Mouse (Mus musculus) cortical plate, adult 2 months (tissue): ENCODE measurements at regions not wholly inside any gene's neighbourhood (a gene's known extent, or its start where the extent isn't known, plus 50 kb on each side); places are given as distances from the start of the nearest gene placed in this dataset.

Experiments
- H3K27ac ChIP-seq: fragments of 200-500 bp; 2 replicates; pipeline ENCODE4 v1.5.1; 2012; ENCODE audit warnings: low read length, control low read depth, inconsistent platforms; ENCODE audit not compliant: insufficient read depth
- H3K4me1 ChIP-seq: fragments of 200-500 bp; 2 replicates; pipeline ENCODE4 v1.6.1; 2011; ENCODE audit warnings: low read length; ENCODE audit not compliant: control insufficient read depth, insufficient read depth
- H3K4me3 ChIP-seq: fragments of 200-500 bp; 2 replicates; pipeline ENCODE4 v1.5.1; 2011; ENCODE audit warnings: mild to moderate bottlenecking, low read length, control low read depth; ENCODE audit not compliant: insufficient read depth
- CTCF ChIP-seq: fragments of 200-500 bp; IDR thresholded peaks from 2 replicates; pipeline ENCODE4 v1.5.1; 2011; ENCODE audit warnings: mild to moderate bottlenecking, control low read depth, low read length; ENCODE audit not compliant: insufficient read depth; ENCODE audit errors: extremely low read depth
- POLR2A ChIP-seq: fragments of 200-500 bp; IDR thresholded peaks from 2 replicates; pipeline ENCODE4 v1.6.1; 2011; ENCODE audit warnings: mild to moderate bottlenecking, low read length, control low read depth; ENCODE audit not compliant: insufficient read depth; ENCODE audit errors: extremely low read depth

- no peak overlapping the region for H3K4me3 ChIP-seq
- no peak for TF ChIP-seq CTCF
- no peak for TF ChIP-seq POLR2A
- no peak overlapping the region for H3K27ac ChIP-seq
- no peaks in the 10 kb centered on the region for H3K4me1 ChIP-seq
Measured at GRCm38 (mm10) chr15:59169831-59170230, 280.7 kb downstream of the Gm49356 start.

DNA sequence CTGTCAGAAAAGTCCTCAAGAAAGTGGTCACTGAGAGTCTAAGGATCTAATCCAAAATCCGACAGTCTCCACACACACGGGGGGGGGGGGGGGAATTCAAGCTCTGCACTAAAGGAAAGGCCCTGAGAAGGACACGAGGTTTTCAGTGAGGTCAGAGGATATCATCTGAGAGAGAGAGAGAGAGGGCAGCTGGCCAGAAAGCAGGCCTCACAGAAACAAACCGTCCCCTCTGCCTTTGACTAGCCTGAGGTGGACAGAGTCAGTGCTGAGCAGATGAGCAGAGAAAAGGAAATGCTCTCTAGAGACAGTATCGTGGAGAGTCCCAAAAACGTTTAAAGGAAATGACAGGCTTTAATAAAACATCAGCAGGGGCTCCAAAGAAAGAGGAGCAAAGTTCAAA is 282.0 kb downstream of the Gm49356 start:
- no peak overlapping the region for H3K4me3 ChIP-seq
- H3K4me1 ChIP-seq, result no peaks in the 10 kb centered on the region
- TF ChIP-seq POLR2A (no peak), CTCF (no peak)
- no peak overlapping the region for H3K27ac ChIP-seq

DNA sequence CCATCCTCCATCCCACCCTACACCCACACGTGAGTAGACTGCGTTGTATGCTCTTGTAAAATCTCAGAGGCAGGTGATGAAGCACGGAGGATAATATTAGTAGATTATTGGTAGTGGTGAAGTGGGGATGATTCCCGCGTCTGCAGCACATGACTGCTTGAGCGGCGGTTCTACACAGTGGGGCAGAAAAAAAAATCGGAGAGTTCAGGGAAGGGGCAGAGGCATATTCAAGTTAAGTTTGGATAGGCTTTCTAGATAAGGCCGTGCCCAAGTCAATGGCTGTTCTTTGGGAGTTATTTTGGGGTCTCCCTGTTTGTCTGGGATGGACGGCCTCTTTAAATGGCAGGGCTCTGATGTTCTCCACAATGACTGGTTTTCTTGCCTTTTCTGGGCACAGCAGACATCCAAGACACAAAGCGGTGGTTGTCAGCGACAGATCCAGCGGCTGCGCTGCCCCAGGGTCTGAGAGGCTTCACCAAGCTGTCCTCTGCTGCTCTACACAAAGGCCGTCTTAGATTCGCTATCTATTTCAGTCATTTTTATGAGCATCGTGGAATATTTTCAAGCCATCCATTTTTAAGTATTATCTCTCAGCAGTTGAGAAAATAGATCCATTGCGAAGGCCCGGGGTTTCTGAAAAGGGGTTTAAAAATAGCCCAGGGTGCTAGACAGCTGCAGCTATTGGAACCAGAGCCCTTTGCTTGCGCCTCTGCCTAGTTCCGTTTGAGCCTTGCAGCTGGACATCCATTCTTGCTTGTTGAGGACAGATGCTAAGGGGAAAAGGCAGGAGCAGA is 284.6 kb downstream of the Gm49356 start:
- Histone ChIP-seq H3K27ac (peak overlapping the region; percentile 68), H3K4me1 (no peaks in the 10 kb centered on the region), H3K4me3 (no peak overlapping the region)
- no peak for TF ChIP-seq CTCF
- TF ChIP-seq POLR2A, result no peak

DNA sequence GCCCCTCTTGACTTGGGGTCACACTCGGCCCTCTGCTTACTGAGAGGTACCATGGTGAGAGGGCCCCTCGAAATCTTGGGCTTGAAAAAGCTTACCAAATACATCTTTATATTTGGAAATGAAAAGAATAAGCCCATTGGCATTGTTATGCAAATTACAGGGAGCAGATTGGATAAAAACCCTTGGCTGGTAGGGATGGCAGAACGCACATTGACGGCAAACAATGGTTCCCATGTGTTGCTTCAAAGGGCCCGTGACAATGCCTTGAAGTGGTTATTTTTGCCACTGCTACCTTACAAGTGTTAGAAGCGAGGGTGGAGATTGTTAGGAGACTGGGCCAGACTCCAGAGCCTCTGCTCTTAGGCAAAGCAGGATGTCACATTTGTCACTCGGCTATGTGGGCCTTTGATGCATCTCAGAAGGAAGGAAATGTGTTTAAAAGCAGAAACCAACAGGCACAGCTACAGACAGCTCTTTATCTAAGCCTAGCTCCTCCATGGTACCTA is 285.2 kb downstream of the Gm49356 start:
- Histone ChIP-seq H3K4me3 (no peak overlapping the region), H3K4me1 (no peaks in the 10 kb centered on the region), H3K27ac (peak overlapping the region; percentile 68)
- TF ChIP-seq POLR2A (no peak), CTCF (no peak)

- H3K4me3 ChIP-seq, result no peak overlapping the region
- TF ChIP-seq CTCF, result no peak
- TF ChIP-seq POLR2A, result no peak
- H3K27ac ChIP-seq, result no peak overlapping the region
- H3K4me1 ChIP-seq, result no peaks in the 10 kb centered on the region
Measured at GRCm38 (mm10) chr15:59174893-59175531, 285.9 kb downstream of the Gm49356 start.

DNA sequence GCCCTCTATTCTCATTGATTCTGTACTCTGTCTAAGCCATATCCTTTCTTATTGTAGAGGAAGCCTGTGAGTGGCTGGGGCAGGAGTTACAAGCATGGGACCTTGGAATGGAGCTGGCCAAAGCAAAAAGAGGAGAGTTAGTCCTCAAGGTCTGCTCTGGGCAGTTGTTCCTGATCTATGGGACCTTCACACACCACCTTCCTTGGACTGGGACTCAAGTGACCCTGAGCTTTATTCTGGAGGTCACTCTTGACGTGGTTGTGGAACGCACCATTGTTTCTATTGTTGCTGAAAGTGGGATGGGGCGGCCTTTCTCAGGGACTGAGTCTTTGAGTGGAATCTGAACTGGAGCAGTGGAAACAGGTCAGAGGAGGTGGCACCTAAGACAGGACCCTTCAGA is 291.0 kb downstream of the Gm49356 start:
- no peak overlapping the region for H3K4me3 ChIP-seq

GRCm38 (mm10) chr15:59184461-59184860 is 295.4 kb downstream of the Gm49356 start:
- TF ChIP-seq POLR2A (no peak), CTCF (no peak)
- H3K4me1 ChIP-seq, result no peaks in the 10 kb centered on the region
- no peak overlapping the region for H3K27ac ChIP-seq
- H3K4me3 ChIP-seq, result no peak overlapping the region

More for the DNA sequence above, 291.0 kb downstream of the Gm49356 start:
- TF ChIP-seq CTCF (no peak), POLR2A (no peak)
- Histone ChIP-seq H3K27ac (no peak overlapping the region), H3K4me1 (no peaks in the 10 kb centered on the region)

DNA sequence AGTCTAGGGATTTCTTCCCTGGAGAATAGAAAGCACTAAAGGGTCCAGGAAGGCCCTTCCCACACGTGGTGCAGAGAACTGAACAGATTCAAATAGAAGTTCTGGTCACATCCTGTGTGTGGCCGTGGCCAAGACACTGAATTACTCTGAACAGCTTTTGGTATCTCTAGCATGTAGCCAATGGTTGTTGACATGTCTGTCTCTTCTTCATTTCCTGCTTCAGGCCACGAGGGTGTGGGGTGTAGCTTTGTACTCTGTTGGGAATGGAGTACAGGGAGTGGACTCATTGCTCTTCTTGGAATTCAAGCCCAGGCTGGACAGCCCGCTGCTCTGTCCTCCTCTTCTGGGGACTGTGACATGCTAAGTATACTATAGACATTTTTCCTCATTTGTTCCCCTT is 298.5 kb downstream of the Gm49356 start:
- no peak for TF ChIP-seq CTCF
- Histone ChIP-seq H3K4me1 (no peaks in the 10 kb centered on the region), H3K27ac (no peak overlapping the region), H3K4me3 (no peak overlapping the region)

DNA sequence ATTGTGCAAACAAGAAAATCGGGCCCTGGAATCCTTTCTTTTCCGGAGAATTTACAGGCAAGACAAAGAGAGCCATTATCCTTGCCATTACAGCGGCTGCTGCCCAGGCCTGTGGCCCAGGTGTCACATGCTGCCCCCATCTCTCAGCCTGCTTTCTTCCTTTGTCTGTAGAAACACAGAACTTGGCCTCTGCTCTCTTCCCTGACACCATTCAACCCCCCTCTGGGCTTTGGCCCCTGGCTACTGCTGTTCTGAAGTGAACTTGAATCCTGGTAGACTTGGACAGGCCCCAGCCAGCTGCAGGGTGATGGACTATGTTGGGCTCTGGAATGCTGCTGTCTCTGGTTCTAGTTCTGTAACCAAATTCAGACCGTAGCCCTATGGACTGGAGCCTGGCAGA is 299.3 kb downstream of the Gm49356 start:
- no peaks in the 10 kb centered on the region for H3K4me1 ChIP-seq
- TF ChIP-seq POLR2A (no peak), CTCF (no peak)
- no peak overlapping the region for H3K27ac ChIP-seq
- H3K4me3 ChIP-seq, result no peak overlapping the region

GRCm38 (mm10) chr15:59190511-59190910 is 301.4 kb downstream of the Gm49356 start:
- no peaks in the 10 kb centered on the region for H3K4me1 ChIP-seq
- H3K4me3 ChIP-seq, result no peak overlapping the region
- no peak overlapping the region for H3K27ac ChIP-seq
- TF ChIP-seq CTCF (no peak), POLR2A (no peak)
